8 mouse cellular contexts compared by ENCODE assay signal in genomic region chr7:78895653-78896333, GRCm38 (mm10). TPM values are rescaled to one million over a fixed set of nuclear protein-coding genes. Genes with fewer than 3 reads are reported as not detected.
A peak's percentile ranks its signal among the peaks of the same experiment; 100 is the strongest.
DNase-seq lines count a peak whose midpoint lies in the region; ATAC-seq and TF ChIP-seq lines count a peak whose summit lies in the region.

TSS of gene Aen (plus strand) at chr7:78895854.

- H3K27ac ChIP-seq in forebrain, embryonic 12.5 days: no peak within 1 kb of the TSS
- H3K27ac ChIP-seq in heart, postnatal 0 days (ENCODE audit: low read depth): peak within 1 kb of the TSS; percentile 61; the same call in 1 of the 2 replicates
- no peak within 1 kb of the TSS for H3K27ac ChIP-seq in liver, embryonic 16.5 days (ENCODE audit: low read length)
- H3K27ac ChIP-seq in neural tube, embryonic 13.5 days (replicated peaks): no peak within 1 kb of the TSS
- H3K27ac ChIP-seq in testis, adult 2 months (ENCODE audit: control insufficient read depth, insufficient read depth, low read depth, low read length): peak within 1 kb of the TSS; percentile 83

- no peaks in the 10 kb centered on the region for H3K9me3 ChIP-seq in E14TG2a.4 (ENCODE audit: low read length)
- H3K9me3 ChIP-seq in forebrain, embryonic 12.5 days: no peaks in the 10 kb centered on the region
- no peaks in the 10 kb centered on the region for H3K9me3 ChIP-seq in heart, postnatal 0 days (replicated peaks; ENCODE audit: control insufficient read depth, low read length)
- no peaks in the 10 kb centered on the region for H3K9me3 ChIP-seq in liver, embryonic 16.5 days (replicated peaks; ENCODE audit: control insufficient read depth, low read length)
- no peaks in the 10 kb centered on the region for H3K9me3 ChIP-seq in neural tube, embryonic 13.5 days

- TF ChIP-seq CTCF in E14TG2a.4 (conservative IDR thresholded peaks at IDR 0.05; ENCODE audit: low read length): no peak
- no peak for TF ChIP-seq CTCF in heart, postnatal 0 days (IDR thresholded peaks at IDR 0.05; ENCODE audit: low read depth)
- TF ChIP-seq CTCF in testis, adult 2 months (IDR thresholded peaks at IDR 0.05; ENCODE audit: control insufficient read depth, insufficient read depth, insufficient replicate concordance, low read depth, low read length): no peak

- TF ChIP-seq POLR2A in testis, adult 2 months (IDR thresholded peaks at IDR 0.05; ENCODE audit: control insufficient read depth, low read depth, low read length): peak; percentile 67

- H3K4me3 ChIP-seq in E14TG2a.4 (replicated peaks; ENCODE audit: low read length): peak within 1 kb of the TSS; percentile 99
- peak within 1 kb of the TSS; percentile 80 for H3K4me3 ChIP-seq in forebrain, embryonic 12.5 days (replicated peaks)
- H3K4me3 ChIP-seq in heart, postnatal 0 days (ENCODE audit: low read depth, low read length): peak within 1 kb of the TSS; percentile 97
- H3K4me3 ChIP-seq in liver, embryonic 16.5 days (ENCODE audit: low read depth, low read length): peak within 1 kb of the TSS; percentile 82
- peak within 1 kb of the TSS; percentile 92 for H3K4me3 ChIP-seq in neural tube, embryonic 13.5 days
- H3K4me3 ChIP-seq in testis, adult 2 months (ENCODE audit: control insufficient read depth, low read depth, low read length): peak within 1 kb of the TSS; percentile 90

- peaks cover 41% of the 10 kb centered on the region for H3K4me1 ChIP-seq in E14TG2a.4 (replicated peaks; ENCODE audit: low read depth, low read length)
- peaks cover 23% of the 10 kb centered on the region for H3K4me1 ChIP-seq in forebrain, embryonic 12.5 days
- H3K4me1 ChIP-seq in heart, postnatal 0 days (ENCODE audit: control insufficient read depth, insufficient read depth): peaks cover 9% of the 10 kb centered on the region
- H3K4me1 ChIP-seq in liver, embryonic 16.5 days (ENCODE audit: control insufficient read depth, low read depth, low read length): peaks cover 27% of the 10 kb centered on the region
- peaks cover 19% of the 10 kb centered on the region for H3K4me1 ChIP-seq in neural tube, embryonic 13.5 days (replicated peaks)
- H3K4me1 ChIP-seq in testis, adult 2 months (ENCODE audit: control insufficient read depth, insufficient read depth, low read length): peaks cover 13% of the 10 kb centered on the region

- H3K4me2 ChIP-seq in forebrain, embryonic 12.5 days: peak within 1 kb of the TSS; percentile 84
- peak within 1 kb of the TSS; percentile 88 for H3K4me2 ChIP-seq in heart, postnatal 0 days (ENCODE audit: low read depth, low read length)
- peak within 1 kb of the TSS; percentile 95 for H3K4me2 ChIP-seq in liver, embryonic 16.5 days (ENCODE audit: low read depth, low read length)
- peak within 1 kb of the TSS; percentile 93 for H3K4me2 ChIP-seq in neural tube, embryonic 13.5 days

- H3K27me3 ChIP-seq in E14TG2a.4 (ENCODE audit: insufficient read depth, low read length): no peaks in the 10 kb centered on the region; the same call in 1 of the 2 replicates
- H3K27me3 ChIP-seq in forebrain, embryonic 12.5 days: peaks cover 4% of the 10 kb centered on the region; the same call in 1 of the 2 replicates
- H3K27me3 ChIP-seq in heart, postnatal 0 days (ENCODE audit: control insufficient read depth, insufficient read depth, low read length): no peaks in the 10 kb centered on the region
- no peaks in the 10 kb centered on the region for H3K27me3 ChIP-seq in liver, embryonic 16.5 days (ENCODE audit: control insufficient read depth, insufficient read depth, low read depth, low read length)
- H3K27me3 ChIP-seq in neural tube, embryonic 13.5 days: no peaks in the 10 kb centered on the region
- H3K27me3 ChIP-seq in testis, adult 2 months (ENCODE audit: control insufficient read depth, insufficient read depth, low read length): no peaks in the 10 kb centered on the region

- peaks cover 20% of the 10 kb centered on the region for H3K36me3 ChIP-seq in E14TG2a.4 (ENCODE audit: insufficient read depth, low read length)
- H3K36me3 ChIP-seq in forebrain, embryonic 12.5 days (replicated peaks): 0 out of 2 replicates have a peak, but pooled peaks cover 8% of the 10 kb centered on the region
- no peaks in the 10 kb centered on the region for H3K36me3 ChIP-seq in heart, postnatal 0 days (replicated peaks; ENCODE audit: control insufficient read depth, insufficient read depth, low read length)
- no peaks in the 10 kb centered on the region for H3K36me3 ChIP-seq in liver, embryonic 16.5 days (ENCODE audit: control insufficient read depth, insufficient read depth)
- no peaks in the 10 kb centered on the region for H3K36me3 ChIP-seq in neural tube, embryonic 13.5 days
- H3K36me3 ChIP-seq in testis, adult 2 months (ENCODE audit: control insufficient read depth, insufficient read depth, low read length): no peaks in the 10 kb centered on the region

- ATAC-seq in forebrain, embryonic 12.5 days (ENCODE audit: low FRiP score): peak; percentile 99
- ATAC-seq in heart, postnatal 0 days (ENCODE audit: insufficient read depth, low read depth): peak; percentile 99
- peak; percentile 99 for ATAC-seq in liver, embryonic 16.5 days (ENCODE audit: low read depth)
- peak; percentile 97 for ATAC-seq in neural tube, embryonic 13.5 days (ENCODE audit: low read depth)

- peak; percentile 99 for DNase-seq in c-Kit-positive CD71-positive TER-119-positive erythroid progenitor cells, embryonic 14.5 days (ENCODE audit: low spot score)
- DNase-seq in heart, postnatal 0 days (ENCODE audit: low spot score): peak; percentile 97
- DNase-seq in kidney, postnatal 4 days: peak; percentile 99 to 100

- under 1% methylated on average over 53 of the region's 53 CpGs for WGBS in forebrain, embryonic 12.5 days
- 3% methylated on average over 53 of the region's 53 CpGs for WGBS in heart, postnatal 0 days
- 2% methylated on average over 53 of the region's 53 CpGs for WGBS in liver, embryonic 16.5 days (ENCODE audit: insufficient replicate concordance)
- 2% methylated on average over 53 of the region's 53 CpGs for WGBS in neural tube, embryonic 13.5 days

- TF ChIP-seq EP300 in heart, postnatal 0 days (IDR thresholded peaks at IDR 0.05; ENCODE audit: low read depth): no peak

- peak within 1 kb of the TSS; percentile 66 for H3K9ac ChIP-seq in forebrain, embryonic 12.5 days
- H3K9ac ChIP-seq in heart, postnatal 0 days (replicated peaks; ENCODE audit: low read depth, low read length): peak within 1 kb of the TSS; percentile 86
- H3K9ac ChIP-seq in liver, embryonic 16.5 days (ENCODE audit: low read depth, low read length): peak within 1 kb of the TSS; percentile 73
- peak within 1 kb of the TSS; percentile 81 for H3K9ac ChIP-seq in neural tube, embryonic 13.5 days

RNA-seq across cellular contexts. Expression of gene Aen, which starts in this region (rescaled TPM):
- polyA plus RNA-seq in forebrain, embryonic 12.5 days (2016; fragmentation: Nextera tagmentation; extraction: Ambion mirVana): 55.2 and 57.4 TPM in 2 replicates
- 18.4 and 22.9 TPM in 2 replicates for total RNA-seq in heart, postnatal 0 days (2014; rRNA removed; ENCODE audit: low replicate concordance)
- polyA plus RNA-seq in heart, postnatal 0 days (2015; fragmentation: Nextera tagmentation; extraction: Ambion mirVana): 28.7 and 31.3 TPM in 2 replicates
- 13.6 and 13.8 TPM in 2 replicates for polyA plus RNA-seq in liver, embryonic 16.5 days (2015; fragmentation: Nextera tagmentation; extraction: Ambion mirVana)
- 43.8 and 47.9 TPM in 2 replicates for polyA plus RNA-seq in neural tube, embryonic 13.5 days (2015; fragmentation: Nextera tagmentation; extraction: Ambion mirVana)
- polyA plus RNA-seq in testis, adult 2 months (2012; rRNA removed): 9.3 and 10.3 TPM in 2 replicates

Comparison
In these comparisons a context has a peak if more than half of its experiments do, and no peak if none do; other contexts are left out.
1. H3K27ac ChIP-seq: peak in heart, postnatal 0 days (single experiment) and testis, adult 2 months (single experiment); none in forebrain, embryonic 12.5 days (single experiment), liver, embryonic 16.5 days (single experiment) and neural tube, embryonic 13.5 days (single experiment).
2. Peak in every context shown above with its lines, with median percentiles within 50 percentile points of each other: H3K4me3 ChIP-seq, DNase-seq, ATAC-seq, H3K4me2 ChIP-seq and H3K9ac ChIP-seq.